Mouse (Mus musculus) CH12.LX (cell line): ENCODE results near the gene Prr18. TPM values are rescaled to one million over a fixed set of nuclear protein-coding genes. Genes with fewer than 3 reads are reported as not detected.

ENCODE experiments used
- DNase-seq: peaks from one replicate; pipeline ENCODE4 v3.0.0-alpha.2; 2013; ENCODE audit errors: extremely low read depth
- H3K27ac ChIP-seq: 2 replicates; pipeline ENCODE4 v1.5.1; 2012; ENCODE audit warnings: low read depth, mild to moderate bottlenecking, control low read depth, moderate library complexity; ENCODE audit not compliant: insufficient read depth
- H3K27me3 ChIP-seq: replicated peaks from 2 replicates; pipeline ENCODE3; 2012; ENCODE audit warnings: inconsistent platforms
- H3K36me3 ChIP-seq, 2 experiments: replicated peaks in 1 of 2; 2 replicates each; pipeline versions ENCODE3 to v1.6.1; 2012; ENCODE audit warnings: inconsistent platforms in 1 of 2, low read length in 1 of 2, mild to moderate bottlenecking in 1 of 2, mixed read lengths in 1 of 2, moderate library complexity in 1 of 2; ENCODE audit not compliant: control insufficient read depth in 1 of 2, insufficient read depth in 1 of 2
- H3K4me1 ChIP-seq, 2 experiments: 2 replicates each; pipeline ENCODE4 v1.6.1; 2012; ENCODE audit warnings: inconsistent platforms in 1 of 2, moderate library complexity in 1 of 2; ENCODE audit not compliant: insufficient read depth in 2 of 2, control insufficient read depth in 1 of 2
- H3K4me2 ChIP-seq: 2 replicates; pipeline ENCODE4 v1.6.1; 2012; ENCODE audit warnings: low read depth, mild to moderate bottlenecking, control low read depth; ENCODE audit not compliant: poor library complexity, insufficient read depth, severe bottlenecking
- H3K4me3 ChIP-seq, 3 experiments: fragments of 150-350 bp in 1 of 3; sonication (generic) in 1 of 3; replicated peaks in 1 of 3; 2 replicates each; pipeline versions ENCODE3 to v1.5.1; 2011 to 2012; ENCODE audit warnings: low read depth in 2 of 3, low read length in 2 of 3, mild to moderate bottlenecking in 2 of 3, moderate library complexity in 2 of 3, control low read depth in 1 of 3, improper control_type of control experiment in 1 of 3, inconsistent platforms in 1 of 3, mixed read lengths in 1 of 3; ENCODE audit not compliant: poor library complexity in 1 of 3
- H3K79me2 ChIP-seq: replicated peaks from 2 replicates; pipeline ENCODE4 v1.6.1; 2012; ENCODE audit warnings: mild to moderate bottlenecking, moderate library complexity; ENCODE audit not compliant: control insufficient read depth, poor library complexity, insufficient read depth, severe bottlenecking; ENCODE audit errors: extremely low read depth
- H3K9ac ChIP-seq: 2 replicates; pipeline ENCODE4 v1.6.1; 2012; ENCODE audit warnings: low read depth, mild to moderate bottlenecking, control low read depth, moderate library complexity; ENCODE audit not compliant: insufficient read depth
- H3K9me3 ChIP-seq: replicated peaks from 2 replicates; pipeline ENCODE3; 2012; ENCODE audit warnings: low read length, inconsistent platforms, mixed read lengths
- BHLHE40 ChIP-seq: IDR thresholded peaks from 2 replicates; pipeline ENCODE4 v1.6.1; 2011; ENCODE audit warnings: mild to moderate bottlenecking, low read depth, low read length, improper control_type of control experiment
- CHD2 ChIP-seq: IDR thresholded peaks from 2 replicates; pipeline ENCODE4 v1.6.1; 2011; ENCODE audit warnings: low read length, improper control_type of control experiment
- CTCF ChIP-seq, 2 experiments: IDR thresholded peaks in 1 of 2; conservative IDR thresholded peaks in 1 of 2; 2 replicates each; pipeline ENCODE4 v1.5.1; 2011 to 2012; ENCODE audit warnings: low read depth in 2 of 2, low read length in 2 of 2, improper control_type of control experiment in 1 of 2, inconsistent platforms in 1 of 2, mild to moderate bottlenecking in 1 of 2, moderate library complexity in 1 of 2
- ETS1 ChIP-seq: conservative IDR thresholded peaks from 2 replicates; pipeline ENCODE4 v1.6.1; 2012; ENCODE audit warnings: low read depth, mild to moderate bottlenecking, inconsistent platforms, low read length, improper control_type of control experiment, moderate library complexity
- HCFC1 ChIP-seq: IDR thresholded peaks from 2 replicates; pipeline ENCODE4 v1.6.1; 2012; ENCODE audit warnings: low read depth, mild to moderate bottlenecking, inconsistent platforms, low read length, improper control_type of control experiment
- IRF4 ChIP-seq: IDR thresholded peaks from 2 replicates; pipeline ENCODE4 v1.6.1; 2014; ENCODE audit warnings: low read depth, mild to moderate bottlenecking, inconsistent platforms, low read length, improper control_type of control experiment
- MYC ChIP-seq: IDR thresholded peaks from 2 replicates; pipeline ENCODE4 v1.6.1; 2011; ENCODE audit warnings: low read depth, mild to moderate bottlenecking, improper control_type of control experiment, low read length
- RAD21 ChIP-seq: IDR thresholded peaks from 2 replicates; pipeline ENCODE4 v1.6.1; 2011; ENCODE audit warnings: low read depth, mild to moderate bottlenecking, low read length, improper control_type of control experiment, moderate library complexity
- SIN3A ChIP-seq: IDR thresholded peaks from 2 replicates; pipeline ENCODE4 v1.6.1; 2012; ENCODE audit warnings: low read length, improper control_type of control experiment, inconsistent platforms
- SMC3 ChIP-seq: IDR thresholded peaks from 2 replicates; pipeline ENCODE4 v1.6.1; 2011; ENCODE audit warnings: low read depth, low read length, improper control_type of control experiment
- USF1 ChIP-seq: IDR thresholded peaks from 2 replicates; pipeline ENCODE4 v1.6.1; 2014; ENCODE audit warnings: low read depth, mild to moderate bottlenecking, inconsistent platforms, low read length, improper control_type of control experiment
- ZMIZ1 ChIP-seq: IDR thresholded peaks from 2 replicates; pipeline ENCODE4 v1.6.1; 2012; ENCODE audit warnings: low read depth, mild to moderate bottlenecking, inconsistent platforms, low read length, improper control_type of control experiment
- dilution Hi-C: fragments of 300-500 bp; cut with MboI; formaldehyde crosslinking; loops from 2 replicates; pipeline ENCODE4 v1.14.3; 2020; ENCODE audit warnings: low sequenced_read_pairs; ENCODE audit not compliant: extremely low pct_unique_long_range_greater_than_20kb, extremely low pct_ligation_motif_present
- in situ Hi-C: fragments of 300-500 bp; cut with MboI; formaldehyde crosslinking; loops from 3 replicates; pipeline ENCODE4 v1.14.3; 2019; ENCODE audit warnings: low sequenced_read_pairs, low pct_ligation_motif_present, low pct_unique_long_range_greater_than_20kb, mixed read lengths
- polyA plus RNA-seq: library from polyadenylated mRNA; unstranded; fragments of >175 nt; gene quantifications from 2 replicates; pipeline ENCODE4 v1.2.1, GENCODE M21; 2012; ENCODE audit warnings: low read depth; ENCODE audit not compliant: insufficient read length
- total RNA-seq, 2 experiments: library from RNA; depleted of rRNA; stranded (reverse); fragments of 300-350 nt in 1 of 2; fragments of >200 nt in 1 of 2; gene quantifications; 2 replicates each; pipeline ENCODE4 v1.2.3; 2012 to 2014

The Prr18 gene
- total and polyA plus RNA-seq, 3 experiments = 0.07 to 0.12 (median 0.08) TPM

GRCm38 (mm10) chr17:8295825-8296224 lies 41.4 kb upstream of the Prr18 start:
- Histone ChIP-seq H3K36me3 (peaks cover 2 to 45% of the 10 kb centered on the region in 2 experiments), H3K27me3 (no peaks in the 10 kb centered on the region), H3K9me3 (no peaks in the 10 kb centered on the region), H3K79me2 (no peaks in the 10 kb centered on the region), H3K27ac (no peak overlapping the region), H3K4me1 (peaks cover 0 to 49% of the 10 kb centered on the region in 2 experiments; a peak in 2 of 4 replicates), H3K4me2 (no peak overlapping the region), H3K4me3 (no peak overlapping the region), H3K9ac (no peak overlapping the region)
- in situ Hi-C loops (no loop called here), dilution Hi-C loops (no loop called here)
- no peak for DNase-seq
- no peak for TF ChIP-seq IRF4
- TF ChIP-seq MYC = peak; percentile 66; the same call in 1 of the 2 replicates
- peak; percentile 48 for TF ChIP-seq SMC3
- peak in 1 of 2 experiments; percentile 69; a peak in 2 of 4 replicates for TF ChIP-seq CTCF (conservative IDR thresholded peaks at IDR 0.05 in 1 of 2, IDR thresholded peaks at IDR 0.05 in 1 of 2; ENCODE audit: low read depth in 2 of 2, low read length in 2 of 2)
- peak; percentile 38 for TF ChIP-seq RAD21

GRCm38 (mm10) chr17:8296313-8296844 lies 40.9 kb upstream of the Prr18 start:
- H3K9ac ChIP-seq = no peak overlapping the region
- DNase-seq = peak; percentile 60
- H3K4me2 ChIP-seq = no peak overlapping the region
- no peaks in the 10 kb centered on the region for H3K79me2 ChIP-seq
- H3K4me3 ChIP-seq = no peak overlapping the region
- H3K27ac ChIP-seq = no peak overlapping the region
- H3K27me3 ChIP-seq = no peaks in the 10 kb centered on the region
- no peaks in the 10 kb centered on the region for H3K9me3 ChIP-seq
- in situ Hi-C loops (no loop called here), dilution Hi-C loops (no loop called here)
- peaks cover 0 to 53% of the 10 kb centered on the region in 2 experiments; a peak in 2 of 4 replicates for H3K4me1 ChIP-seq
- TF ChIP-seq BHLHE40 (peak; percentile 52), ZMIZ1 (no peak), CHD2 (no peak), IRF4 (no peak), SIN3A (no peak), ETS1 (peak; percentile 62), HCFC1 (no peak)
- peaks cover 2 to 42% of the 10 kb centered on the region in 2 experiments for H3K36me3 ChIP-seq

GRCm38 (mm10) chr17:8297746-8298145 lies 39.5 kb upstream of the Prr18 start:
- peak; percentile 57 for DNase-seq
- H3K9ac ChIP-seq = no peak overlapping the region
- dilution Hi-C loops = no loop called here
- H3K4me1 ChIP-seq = peaks cover 3 to 56% of the 10 kb centered on the region in 2 experiments; a peak in 3 of 4 replicates
- in situ Hi-C loops = no loop called here
- no peak overlapping the region for H3K4me2 ChIP-seq
- TF ChIP-seq BHLHE40 = peak; percentile 43; the same call in 1 of the 2 replicates
- TF ChIP-seq USF1 = no peak
- no peaks in the 10 kb centered on the region for H3K27me3 ChIP-seq
- no peak overlapping the region for H3K4me3 ChIP-seq
- no peaks in the 10 kb centered on the region for H3K79me2 ChIP-seq
- H3K9me3 ChIP-seq = no peaks in the 10 kb centered on the region
- no peak overlapping the region for H3K27ac ChIP-seq
- peaks cover 2 to 40% of the 10 kb centered on the region in 2 experiments for H3K36me3 ChIP-seq
